Mouse (Mus musculus): Measurements from ENCODE around the gene Olfr55. TPM values are rescaled to one million over a fixed set of nuclear protein-coding genes. Genes with fewer than 3 reads are reported as not detected.
"Not testable (repeated sequence)": the region's sequence is repeated elsewhere in the genome, so short reads cannot be mapped to it uniquely, and the experiment has no call there.

Olfr55 gene
- polyA plus RNA-seq (2015; fragmentation: Nextera tagmentation; extraction: Ambion mirVana): not detected in 2 replicates

- H3K27ac ChIP-seq; H3K4me1 ChIP-seq; H3K36me3 ChIP-seq; H3K9ac ChIP-seq; H3K9me3 ChIP-seq; H3K4me3 ChIP-seq; ATAC-seq (ENCODE audit: borderline replicate concordance, extremely low read depth, low FRiP score, low TSS enrichment); H3K27me3 ChIP-seq; H3K4me2 ChIP-seq: not testable (repeated sequence)
- WGBS: 78% methylated on average over 1 of the region's 1 CpGs
Observed at GRCm38 (mm10) chr17:33168147-33168546, at the start of gene Olfr55. TSS of gene Olfr55 (plus strand) at chr17:33168447.

GRCm38 (mm10) chr17:33124546-33124945 is 43.7 kb upstream of the Olfr55 start:
- no peak for ATAC-seq (ENCODE audit: borderline replicate concordance, extremely low read depth, low FRiP score, low TSS enrichment)
- Histone ChIP-seq H3K36me3 (no peaks in the 10 kb centered on the region), H3K4me1 (no peaks in the 10 kb centered on the region), H3K9ac (no peak overlapping the region), H3K27ac (no peak overlapping the region), H3K4me3 (no peak overlapping the region), H3K27me3 (no peaks in the 10 kb centered on the region), H3K9me3 (no peaks in the 10 kb centered on the region), H3K4me2 (no peak overlapping the region)

GRCm38 (mm10) chr17:33126257-33126656 is 42.0 kb upstream of the Olfr55 start:
- H3K36me3 ChIP-seq: no peaks in the 10 kb centered on the region
- no peaks in the 10 kb centered on the region for H3K4me1 ChIP-seq
- 54% methylated on average over 2 of the region's 2 CpGs for WGBS
- H3K27ac ChIP-seq: no peak overlapping the region
- H3K9me3 ChIP-seq: no peaks in the 10 kb centered on the region
- ATAC-seq (ENCODE audit: borderline replicate concordance, extremely low read depth, low FRiP score, low TSS enrichment): no peak
- H3K9ac ChIP-seq: no peak overlapping the region
- H3K27me3 ChIP-seq: no peaks in the 10 kb centered on the region
- H3K4me3 ChIP-seq: no peak overlapping the region
- H3K4me2 ChIP-seq: no peak overlapping the region

- Histone ChIP-seq H3K36me3 (no peaks in the 10 kb centered on the region), H3K4me1 (no peaks in the 10 kb centered on the region), H3K9me3 (no peaks in the 10 kb centered on the region), H3K27ac (no peak within 1 kb of the TSS), H3K4me2 (no peak within 1 kb of the TSS), H3K4me3 (no peak within 1 kb of the TSS), H3K9ac (no peak within 1 kb of the TSS), H3K27me3 (no peaks in the 10 kb centered on the region)
- WGBS: 68% methylated on average over 18 of the region's 18 CpGs
- no peak for ATAC-seq (ENCODE audit: borderline replicate concordance, extremely low read depth, low FRiP score, low TSS enrichment)
Observed at GRCm38 (mm10) chr17:33139261-33139820, 28.9 kb upstream of the Olfr55 start, which contains the start of gene Morc2b. TSS of gene Morc2b (minus strand) at chr17:33139683.

GRCm38 (mm10) chr17:33191002-33191401 is 22.8 kb downstream of the Olfr55 start, which contains the start of gene Olfr239:
TSS of gene Olfr239 (plus strand) at chr17:33191302.
- no CpG with 5 or more reads among the region's 2 CpGs for WGBS
- H3K4me1 ChIP-seq; H3K9me3 ChIP-seq; H3K4me2 ChIP-seq; H3K27ac ChIP-seq; H3K9ac ChIP-seq; H3K36me3 ChIP-seq; H3K27me3 ChIP-seq; H3K4me3 ChIP-seq; ATAC-seq (ENCODE audit: borderline replicate concordance, extremely low read depth, low FRiP score, low TSS enrichment): not testable (repeated sequence)

- Histone ChIP-seq H3K4me3 (no peak within 1 kb of the TSS), H3K36me3 (no peaks in the 10 kb centered on the region), H3K9me3 (no peaks in the 10 kb centered on the region), H3K27me3 (no peaks in the 10 kb centered on the region), H3K27ac (no peak within 1 kb of the TSS), H3K9ac (no peak within 1 kb of the TSS), H3K4me2 (no peak within 1 kb of the TSS), H3K4me1 (no peaks in the 10 kb centered on the region)
- ATAC-seq (ENCODE audit: borderline replicate concordance, extremely low read depth, low FRiP score, low TSS enrichment): no peak
- WGBS: 77% methylated on average over 2 of the region's 2 CpGs
Observed at GRCm38 (mm10) chr17:33221590-33221989, 53.3 kb downstream of the Olfr55 start, which contains the start of gene Olfr1564. TSS of gene Olfr1564 (minus strand) at chr17:33221690.

Other genes with a start within 250 kb of the Olfr55 start
- 10.7 and 11.4 TPM in 2 replicates for gene Cyp4f13, start 221.0 kb upstream of the Olfr55 start, polyA plus RNA-seq (2015; fragmentation: Nextera tagmentation; extraction: Ambion mirVana)
- 10.8 and 12.6 TPM in 2 replicates for gene Zfp472, start 202.6 kb upstream of the Olfr55 start, polyA plus RNA-seq (2015; fragmentation: Nextera tagmentation; extraction: Ambion mirVana)
- gene Zfp952, start 175.3 kb upstream of the Olfr55 start, polyA plus RNA-seq (2015; fragmentation: Nextera tagmentation; extraction: Ambion mirVana): 11.4 and 11.8 TPM in 2 replicates
- gene Zfp763, start 135.0 kb upstream of the Olfr55 start, polyA plus RNA-seq (2015; fragmentation: Nextera tagmentation; extraction: Ambion mirVana): 13.5 and 13.9 TPM in 2 replicates
- not detected in 2 replicates for gene 4921501E09Rik, start 100.4 kb upstream of the Olfr55 start, polyA plus RNA-seq (2015; fragmentation: Nextera tagmentation; extraction: Ambion mirVana)
- gene Zfp563, start 79.1 kb upstream of the Olfr55 start, polyA plus RNA-seq (2015; fragmentation: Nextera tagmentation; extraction: Ambion mirVana): 8.5 and 8.7 TPM in 2 replicates
- not detected in 2 replicates for gene Morc2b, start 28.8 kb upstream of the Olfr55 start, polyA plus RNA-seq (2015; fragmentation: Nextera tagmentation; extraction: Ambion mirVana)
- gene Olfr239, start 22.9 kb downstream of the Olfr55 start, polyA plus RNA-seq (2015; fragmentation: Nextera tagmentation; extraction: Ambion mirVana): not detected in 2 replicates
- gene Olfr1564, start 53.2 kb downstream of the Olfr55 start, polyA plus RNA-seq (2015; fragmentation: Nextera tagmentation; extraction: Ambion mirVana): not detected in 2 replicates
- gene Zfp955a, start 86.7 kb downstream of the Olfr55 start, polyA plus RNA-seq (2015; fragmentation: Nextera tagmentation; extraction: Ambion mirVana): 18.8 and 19.0 TPM in 2 replicates
- not detected in 2 replicates for gene Olfr63, start 96.2 kb downstream of the Olfr55 start, polyA plus RNA-seq (2015; fragmentation: Nextera tagmentation; extraction: Ambion mirVana)
- gene Zfp955b, start 121.1 kb downstream of the Olfr55 start, polyA plus RNA-seq (2015; fragmentation: Nextera tagmentation; extraction: Ambion mirVana): 12.7 and 13.3 TPM in 2 replicates
- gene Zfp81, start 190.4 kb downstream of the Olfr55 start, polyA plus RNA-seq (2015; fragmentation: Nextera tagmentation; extraction: Ambion mirVana): 9.8 and 11.1 TPM in 2 replicates
- 17.8 and 19.6 TPM in 2 replicates for gene Zfp101, start 226.2 kb downstream of the Olfr55 start, polyA plus RNA-seq (2015; fragmentation: Nextera tagmentation; extraction: Ambion mirVana)

Measured in lung, embryonic 15.5 days (tissue).